Mouse (Mus musculus) spleen, postnatal 36 days (tissue): ENCODE data around the gene Tes.

Experiments
- DNase-seq, 2 experiments: peaks; one replicate each; pipeline ENCODE4 v3.0.0; 2022; ENCODE audit warnings: low spot score in 2 of 2, mixed read lengths in 1 of 2

The Tes gene

DNA sequence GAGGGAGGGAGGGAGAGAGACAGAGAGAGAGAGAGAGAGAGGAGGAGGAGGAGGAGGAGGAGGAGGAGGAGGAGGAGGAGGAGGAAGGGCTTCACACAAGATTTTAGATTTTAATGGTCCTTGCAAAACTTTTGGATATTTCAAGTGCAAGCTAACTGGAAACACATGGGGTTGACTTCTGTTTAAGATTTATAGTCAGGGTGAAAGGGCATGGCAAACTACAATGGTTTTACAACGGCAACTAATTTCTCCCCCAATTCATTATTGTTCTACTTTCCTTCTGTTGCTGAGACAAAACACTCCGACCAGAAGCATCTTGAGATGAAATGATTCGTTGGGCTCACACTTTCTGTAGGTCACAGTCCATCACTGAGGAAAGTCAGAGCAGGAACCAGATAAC is 87.6 kb downstream of the Tes start:
- DNase-seq, result no peak
